Mouse (Mus musculus) cortical plate, adult 2 months (tissue): ENCODE measurements around the gene Pde10a.

Experiments
- CTCF ChIP-seq: fragments of 200-500 bp; IDR thresholded peaks from 2 replicates; pipeline ENCODE4 v1.5.1; 2011; ENCODE audit warnings: mild to moderate bottlenecking, control low read depth, low read length; ENCODE audit not compliant: insufficient read depth; ENCODE audit errors: extremely low read depth
- POLR2A ChIP-seq: fragments of 200-500 bp; IDR thresholded peaks from 2 replicates; pipeline ENCODE4 v1.6.1; 2011; ENCODE audit warnings: mild to moderate bottlenecking, low read length, control low read depth; ENCODE audit not compliant: insufficient read depth; ENCODE audit errors: extremely low read depth

- TF ChIP-seq POLR2A = no peak
- peak; percentile 92 for TF ChIP-seq CTCF
These were observed 72.6 kb downstream of the Pde10a start for GRCm38 (mm10) chr17:8597790-8598189.
